Mouse (Mus musculus) erythroblast, embryonic 14.5 days (primary cell): ENCODE data around the gene Glcci1.

ENCODE experiments used
- GATA1 ChIP-seq: IDR thresholded peaks from 2 replicates; pipeline ENCODE4 v1.6.1; 2012; ENCODE audit warnings: low read length, inconsistent platforms, mixed read lengths
- TAL1 ChIP-seq: IDR thresholded peaks from 3 replicates; pipeline ENCODE4 v1.6.1; 2012; ENCODE audit warnings: low read length, inconsistent platforms, mixed read lengths

DNA sequence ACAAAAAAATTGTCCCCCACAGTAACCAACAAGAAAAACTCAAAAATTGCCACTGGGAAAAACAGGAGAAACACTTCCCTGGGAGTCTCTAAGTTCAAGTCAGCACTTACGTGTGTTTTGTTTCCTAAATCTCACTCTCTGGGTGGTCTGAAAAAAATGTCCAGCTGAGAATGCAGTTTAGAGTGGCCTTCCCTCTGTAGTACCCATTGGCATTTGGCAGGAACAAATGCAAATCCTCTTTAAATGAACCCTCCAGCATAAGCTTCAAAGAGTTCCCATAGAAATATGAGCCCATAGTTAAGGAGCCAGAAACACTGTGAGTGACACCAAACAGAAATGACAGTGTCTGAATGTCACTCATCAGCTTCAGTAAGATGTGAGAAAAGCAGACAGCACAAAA is 30.2 kb upstream of the Glcci1 start:
- TF ChIP-seq GATA1 = no peak
- no peak for TF ChIP-seq TAL1
